Mouse (Mus musculus) midbrain, embryonic 13.5 days (tissue): ENCODE measurements at regions not wholly inside any gene's neighbourhood (a gene's known extent, or its start where the extent isn't known, plus 50 kb on each side); places are given as distances from the start of the nearest gene placed in this dataset.

Experiments
- ATAC-seq: fragments of 200-750 bp; cut with Nextera tagmentation; 2 replicates; pipeline ENCODE4 v1.8.0; 2017; ENCODE audit warnings: mild to moderate bottlenecking, moderate TSS enrichment, moderate library complexity
- H3K27ac ChIP-seq: fragments of 300-500 bp; sonication (generic); 2 replicates; pipeline ENCODE4 v1.5.1; 2015; ENCODE audit warnings: inconsistent platforms, mild to moderate bottlenecking, moderate library complexity
- H3K27me3 ChIP-seq: fragments of 300-500 bp; sonication (generic); 2 replicates; pipeline ENCODE4 v1.6.1; 2015; ENCODE audit warnings: mild to moderate bottlenecking, inconsistent platforms
- H3K36me3 ChIP-seq: fragments of 300-500 bp; sonication (generic); 2 replicates; pipeline ENCODE4 v1.6.1; 2015; ENCODE audit warnings: mild to moderate bottlenecking, inconsistent platforms
- H3K4me1 ChIP-seq: fragments of 300-500 bp; sonication (generic); replicated peaks from 2 replicates; pipeline ENCODE4 v1.6.1; 2015; ENCODE audit warnings: inconsistent platforms
- H3K4me2 ChIP-seq: fragments of 300-500 bp; sonication (generic); replicated peaks from 2 replicates; pipeline ENCODE4 v1.6.1; 2015; ENCODE audit warnings: moderate library complexity, mild to moderate bottlenecking, inconsistent platforms
- H3K4me3 ChIP-seq: fragments of 300-500 bp; sonication (generic); replicated peaks from 2 replicates; pipeline ENCODE4 v1.5.1; 2015; ENCODE audit warnings: mild to moderate bottlenecking, inconsistent platforms
- H3K9ac ChIP-seq: fragments of 300-500 bp; sonication (generic); replicated peaks from 2 replicates; pipeline ENCODE4 v1.6.1; 2015; ENCODE audit warnings: mild to moderate bottlenecking, inconsistent platforms
- H3K9me3 ChIP-seq: fragments of 300-500 bp; sonication (generic); 2 replicates; pipeline ENCODE4 v1.6.1; 2016; ENCODE audit warnings: mild to moderate bottlenecking, inconsistent platforms
- WGBS: fragments of 180-500 bp; shearing (Covaris S2); methylation state at CpG from one replicate; pipeline ENCODE4 v1.1.7; 2015; 5-methylcytosine and 5-hydroxymethylcytosine counted together

DNA sequence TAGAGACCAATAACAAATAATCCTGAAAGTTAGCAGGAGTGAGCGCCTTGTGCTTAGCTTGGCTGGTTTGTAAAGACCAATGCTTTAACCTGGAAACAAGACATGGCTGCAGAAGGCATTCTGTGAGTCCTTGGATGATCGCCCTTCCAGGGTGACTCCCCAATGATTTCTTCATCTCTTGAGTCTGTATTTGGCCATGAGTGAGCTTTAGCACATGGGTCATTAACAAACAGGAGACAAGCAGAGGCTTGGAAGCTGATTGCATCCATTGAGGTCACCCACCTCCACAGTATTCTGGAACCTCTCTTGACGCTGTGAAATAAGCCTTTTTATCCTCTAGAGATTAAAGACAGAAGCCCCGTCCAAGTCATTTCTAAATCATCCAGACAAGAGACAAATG lies 57.1 kb upstream of the Mast4 start:
- H3K4me1 ChIP-seq = no peaks in the 10 kb centered on the region
- no peak overlapping the region for H3K4me2 ChIP-seq
- H3K36me3 ChIP-seq = no peaks in the 10 kb centered on the region
- no peak overlapping the region for H3K27ac ChIP-seq
- 84% methylated on average over 4 of the region's 4 CpGs for WGBS
- no peaks in the 10 kb centered on the region for H3K9me3 ChIP-seq
- H3K4me3 ChIP-seq = no peak overlapping the region
- no peaks in the 10 kb centered on the region for H3K27me3 ChIP-seq
- ATAC-seq = no peak
- H3K9ac ChIP-seq = no peak overlapping the region

DNA sequence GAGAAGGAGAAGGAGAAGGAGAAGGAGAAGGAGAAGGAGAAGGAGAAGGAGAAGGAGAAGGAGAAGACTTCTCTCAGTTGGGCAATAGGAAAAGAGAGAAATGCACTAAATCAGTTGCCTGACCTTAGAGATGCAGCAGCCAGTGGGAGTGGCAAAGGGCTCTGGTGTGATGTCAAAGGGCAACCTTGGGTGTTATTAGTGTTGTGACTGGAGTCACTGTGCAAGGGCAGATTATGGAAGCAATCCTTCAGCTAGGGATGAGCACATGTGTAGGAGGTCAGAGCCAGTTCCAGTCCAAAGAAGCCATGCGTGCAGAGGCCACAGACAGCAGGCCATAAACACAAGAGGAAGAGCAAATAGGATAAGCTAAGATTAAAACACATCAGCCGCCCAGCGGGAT lies 56.7 kb upstream of the Mast4 start:
- Histone ChIP-seq H3K4me2 (no peak overlapping the region), H3K36me3 (no peaks in the 10 kb centered on the region), H3K9me3 (no peaks in the 10 kb centered on the region), H3K9ac (no peak overlapping the region), H3K4me1 (no peaks in the 10 kb centered on the region), H3K27ac (no peak overlapping the region), H3K27me3 (no peaks in the 10 kb centered on the region), H3K4me3 (no peak overlapping the region)
- ATAC-seq = no peak
- 87% methylated on average over 3 of the region's 3 CpGs for WGBS

DNA sequence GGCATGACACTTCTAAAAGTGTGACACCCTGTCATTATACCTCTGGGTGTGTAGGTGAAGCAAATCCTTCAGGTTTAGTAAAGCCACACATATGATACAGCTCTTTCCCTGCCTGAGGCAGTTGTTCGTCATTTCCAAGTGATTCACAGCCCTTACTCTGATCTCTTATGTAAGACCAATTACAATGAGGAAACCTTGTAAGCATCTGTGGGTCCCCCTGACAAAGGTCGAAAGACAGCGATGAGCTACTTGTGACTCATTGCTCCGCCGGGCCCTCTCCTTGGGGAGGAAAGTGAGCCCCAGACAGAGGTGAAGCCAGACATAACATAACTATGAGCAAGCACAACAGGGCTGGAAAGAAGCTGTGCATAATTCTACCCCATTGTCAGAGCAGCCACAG lies 52.7 kb upstream of the Mast4 start:
- 91% methylated on average over 5 of the region's 5 CpGs for WGBS
- Histone ChIP-seq H3K4me3 (no peak overlapping the region), H3K27ac (no peak overlapping the region), H3K9ac (no peak overlapping the region), H3K4me2 (no peak overlapping the region), H3K27me3 (no peaks in the 10 kb centered on the region), H3K36me3 (no peaks in the 10 kb centered on the region), H3K9me3 (no peaks in the 10 kb centered on the region), H3K4me1 (no peaks in the 10 kb centered on the region)
- ATAC-seq = no peak
